In the genomic region with DNA sequence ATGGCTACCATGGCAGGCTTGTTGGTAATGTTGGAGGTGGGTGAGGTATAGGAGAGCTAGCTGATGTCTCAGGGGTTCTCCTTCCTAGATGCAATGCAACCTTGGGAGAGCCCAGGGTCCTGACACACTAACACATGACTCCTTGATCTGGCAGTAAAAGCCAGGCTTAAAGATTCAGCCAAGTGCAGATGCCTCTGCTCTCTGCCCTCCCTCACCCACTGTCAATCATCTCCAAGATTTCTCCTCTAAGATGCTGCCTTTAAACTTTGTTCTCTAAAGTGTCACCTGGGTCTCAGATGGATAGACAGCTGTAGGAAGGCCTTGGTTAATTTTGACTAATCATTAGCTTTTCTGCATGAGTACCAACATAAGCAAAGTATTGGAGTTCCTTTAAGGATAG, we compare ENCODE assay signal across 19 mouse cellular contexts.
DNase-seq lines count a peak whose midpoint lies in the region; ATAC-seq and TF ChIP-seq lines count a peak whose summit lies in the region.
"Had no signal": no experiment of that assay in that cellular context is flagged by ENCODE, and none has a peak within 500 bp of the region (broad histone marks: within the 10 kb centered on the region; RNA-seq: fewer than 3 reads in every experiment).

No protein-coding gene starts in this region.

- DNase-seq in heart, adult 11 months = peak; percentile 84
- DNase-seq in heart, adult 2 months = no peak
- DNase-seq in A20 (ENCODE audit: low read depth, low spot score) = peak; percentile 67
- DNase-seq in kidney, postnatal 36 days = peak; percentile 46 to 64
- DNase-seq in spleen, adult 12 weeks (ENCODE audit: low spot score) = no peak
- DNase-seq in lung, postnatal 14 days = no peak
- DNase-seq: adrenal gland, postnatal 10 days; cerebellum, adult 11 months; cerebellum, adult 8-10 months; cerebellum, postnatal 14 days; gastrocnemius, postnatal 10 days; heart, postnatal 36 days had no signal

- H3K27me3 ChIP-seq in heart, adult 2 months (ENCODE audit: control insufficient read depth, insufficient read depth, low read length) = no peaks in the 10 kb centered on the region
- no peaks in the 10 kb centered on the region for H3K27me3 ChIP-seq in kidney, embryonic 16.5 days (ENCODE audit: insufficient read depth, low read length)
- H3K27me3 ChIP-seq: embryonic facial prominence, embryonic 15.5 days; heart, embryonic 13.5 days; hindbrain, embryonic 15.5 days had no signal

- TF ChIP-seq POLR2A in heart, adult 2 months (IDR thresholded peaks at IDR 0.05; ENCODE audit: insufficient read depth, low read depth, low read length) = no peak

- no peak overlapping the region for H3K4me3 ChIP-seq in heart, adult 2 months
- no peak overlapping the region for H3K4me3 ChIP-seq in kidney, embryonic 16.5 days (ENCODE audit: low read length)
- H3K4me3 ChIP-seq: embryonic facial prominence, embryonic 15.5 days; erythroblast, embryonic 14.5 days; forebrain, embryonic 10.5 days; heart, embryonic 13.5 days; hindbrain, embryonic 15.5 days had no signal

- H3K9ac ChIP-seq in heart, adult 2 months (ENCODE audit: low read depth, low read length) = no peak overlapping the region
- H3K9ac ChIP-seq in kidney, embryonic 16.5 days (replicated peaks; ENCODE audit: low read length) = no peak overlapping the region
- H3K9ac ChIP-seq: embryonic facial prominence, embryonic 15.5 days; heart, embryonic 13.5 days; hindbrain, embryonic 15.5 days had no signal

- peaks cover 5% of the 10 kb centered on the region for H3K4me1 ChIP-seq in heart, adult 2 months (ENCODE audit: control insufficient read depth, insufficient read depth, low read length)
- peaks cover 55% of the 10 kb centered on the region for H3K4me1 ChIP-seq in kidney, embryonic 16.5 days (ENCODE audit: insufficient read depth, low read length)

- no peak for TF ChIP-seq EP300 in heart, adult 2 months (IDR thresholded peaks at IDR 0.05; ENCODE audit: insufficient read depth, low read depth, low read length)

- no peaks in the 10 kb centered on the region for H3K36me3 ChIP-seq in heart, adult 2 months (ENCODE audit: control insufficient read depth, insufficient read depth, low read length)
- no peaks in the 10 kb centered on the region for H3K36me3 ChIP-seq in kidney, embryonic 16.5 days (ENCODE audit: insufficient read depth, low read length)
- H3K36me3 ChIP-seq: embryonic facial prominence, embryonic 15.5 days; forebrain, embryonic 10.5 days; heart, embryonic 13.5 days; hindbrain, embryonic 15.5 days had no signal

- intact Hi-C loops in heart, adult 2 months (cut with DNase I) = no loop called here

- H3K79me2 ChIP-seq in heart, adult 2 months (replicated peaks; ENCODE audit: control insufficient read depth, insufficient read depth, low read length) = no peaks in the 10 kb centered on the region; the same call in 1 of the 2 replicates

- H3K4me2 ChIP-seq in kidney, embryonic 16.5 days (replicated peaks; ENCODE audit: low read depth, low read length) = no peak overlapping the region
- H3K4me2 ChIP-seq: embryonic facial prominence, embryonic 15.5 days; heart, embryonic 13.5 days; hindbrain, embryonic 15.5 days had no signal

- no peak overlapping the region for H3K27ac ChIP-seq in heart, adult 2 months
- H3K27ac ChIP-seq in kidney, embryonic 16.5 days (ENCODE audit: low read length) = peak overlapping the region; percentile 57; the same call in 1 of the 2 replicates
- H3K27ac ChIP-seq: embryonic facial prominence, embryonic 15.5 days; forebrain, embryonic 10.5 days; heart, embryonic 13.5 days had no signal

- peak; percentile 23; the same call in 1 of the 2 replicates for ATAC-seq in kidney, embryonic 16.5 days (ENCODE audit: low FRiP score, low TSS enrichment)
- ATAC-seq: forebrain, embryonic 14.5 days had no signal

- H3K9me3 ChIP-seq in kidney, embryonic 16.5 days (ENCODE audit: low read length) = no peaks in the 10 kb centered on the region
- H3K9me3 ChIP-seq: embryonic facial prominence, embryonic 15.5 days; forebrain, embryonic 10.5 days; heart, embryonic 13.5 days; hindbrain, embryonic 15.5 days had no signal

- no peak for TF ChIP-seq CTCF in heart, adult 2 months (IDR thresholded peaks at IDR 0.05)

Comparison
In these comparisons a context has a peak if more than half of its experiments do, and no peak if none do; other contexts are left out.
1. DNase-seq: peak in heart, adult 11 months (single experiment), A20 (single experiment) and kidney, postnatal 36 days (2 of 2); none in heart, adult 2 months (0 of 2), spleen, adult 12 weeks (single experiment) and lung, postnatal 14 days (single experiment).